Mouse (Mus musculus): ENCODE data around the gene Cnr1.

GRCm38 (mm10) chr4:33903812-33904340 is 20.5 kb upstream of the Cnr1 start:
- TF ChIP-seq CTCF (IDR thresholded peaks at IDR 0.05; ENCODE audit: low read depth, low read length) (no peak), POLR2A (IDR thresholded peaks at IDR 0.05; ENCODE audit: borderline replicate concordance, low read depth, low read length) (no peak)

All from bone marrow macrophage, adult 2 months (primary cell).